Mouse (Mus musculus): ENCODE data around the gene Tcaf3.

Gene Tcaf3

GRCm38 (mm10) chr6:42597592-42597991 lies at the start of gene Tcaf3:
Gene Tcaf3 (minus strand): TSS chr6:42597692.
- DNase-seq (ENCODE audit: low read depth, low spot score), result no peak

GRCm38 (mm10) chr6:42644912-42645549 lies 47.5 kb upstream of the Tcaf3 start, which contains the start of gene Tcaf2:
Gene Tcaf2 (minus strand): TSS chr6:42645254.
- peak; percentile 22 for DNase-seq (ENCODE audit: low read depth, low spot score)

DNA sequence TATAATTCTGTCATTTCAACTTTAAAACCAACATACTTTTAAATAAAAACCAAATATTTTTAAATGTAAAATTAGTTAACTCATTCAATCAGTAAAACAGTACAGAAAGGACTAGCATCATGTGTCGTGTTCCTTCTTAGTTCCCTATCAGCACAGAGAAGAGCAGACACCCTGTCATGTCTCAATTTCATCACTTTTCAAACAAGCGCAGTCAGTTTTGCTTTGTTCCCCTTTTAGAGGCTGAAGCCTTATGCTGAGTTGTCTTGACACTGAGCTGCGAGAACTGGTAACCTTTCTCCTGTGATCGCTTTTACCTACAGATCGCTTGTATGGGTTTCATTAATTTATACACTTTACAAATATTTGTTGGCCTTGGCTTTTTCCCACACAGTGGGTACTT lies 36.9 kb upstream of the Tcaf3 start:
- DNase-seq (ENCODE audit: low read depth, low spot score), result no peak

- DNase-seq (ENCODE audit: low read depth, low spot score), result no peak
These were observed 33.9 kb upstream of the Tcaf3 start for GRCm38 (mm10) chr6:42631395-42631794.

DNA sequence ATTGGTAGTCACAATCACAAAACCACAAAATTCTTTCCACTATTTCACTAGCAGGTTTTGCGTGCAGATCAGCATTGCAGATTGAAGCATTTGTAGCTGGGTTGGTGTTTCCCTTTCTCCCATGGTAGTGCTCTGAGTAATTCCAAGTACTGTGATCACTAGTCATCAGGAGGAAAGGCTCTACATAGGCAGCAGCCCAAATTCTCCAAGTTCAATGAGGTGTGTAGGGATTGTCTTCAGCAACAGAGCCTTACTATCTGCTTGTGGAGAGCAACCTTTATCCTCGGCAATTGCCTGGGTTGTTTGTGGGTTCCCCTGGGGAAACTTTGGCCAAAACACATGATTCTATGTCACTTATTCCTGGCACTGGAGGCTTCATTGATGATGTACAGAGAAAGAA lies 19.4 kb upstream of the Tcaf3 start:
- no peak for DNase-seq (ENCODE audit: low read depth, low spot score)

- DNase-seq (ENCODE audit: low read depth, low spot score), result no peak
These were observed 14.7 kb upstream of the Tcaf3 start for GRCm38 (mm10) chr6:42612218-42612617.

DNA sequence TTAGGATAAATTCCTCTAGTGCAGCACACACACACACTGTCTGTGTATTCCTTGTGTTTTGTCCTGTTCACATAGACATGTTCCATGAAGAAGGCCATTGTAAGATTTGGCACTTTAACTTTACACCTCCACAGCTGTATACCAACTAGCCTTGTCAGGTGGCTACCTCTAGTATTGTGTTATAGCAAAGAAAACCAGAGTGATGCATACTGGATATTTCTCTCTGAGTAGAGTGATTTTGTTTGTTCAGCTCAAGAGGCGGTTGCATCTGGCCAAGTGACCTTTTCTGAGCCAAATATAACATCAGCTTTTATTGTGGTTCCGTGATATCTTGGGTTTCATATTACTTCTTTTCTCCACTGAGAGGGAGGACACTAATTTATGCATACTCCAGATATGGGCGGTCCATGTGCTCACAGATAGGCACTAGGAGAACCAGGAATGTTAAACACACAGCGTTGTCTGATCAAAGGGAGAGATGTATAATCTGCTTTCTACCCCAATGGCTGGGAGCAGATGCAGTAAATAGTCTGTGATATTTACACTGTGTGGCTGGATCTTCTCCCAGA lies 13.5 kb upstream of the Tcaf3 start:
- no peak for DNase-seq (ENCODE audit: low read depth, low spot score)

DNA sequence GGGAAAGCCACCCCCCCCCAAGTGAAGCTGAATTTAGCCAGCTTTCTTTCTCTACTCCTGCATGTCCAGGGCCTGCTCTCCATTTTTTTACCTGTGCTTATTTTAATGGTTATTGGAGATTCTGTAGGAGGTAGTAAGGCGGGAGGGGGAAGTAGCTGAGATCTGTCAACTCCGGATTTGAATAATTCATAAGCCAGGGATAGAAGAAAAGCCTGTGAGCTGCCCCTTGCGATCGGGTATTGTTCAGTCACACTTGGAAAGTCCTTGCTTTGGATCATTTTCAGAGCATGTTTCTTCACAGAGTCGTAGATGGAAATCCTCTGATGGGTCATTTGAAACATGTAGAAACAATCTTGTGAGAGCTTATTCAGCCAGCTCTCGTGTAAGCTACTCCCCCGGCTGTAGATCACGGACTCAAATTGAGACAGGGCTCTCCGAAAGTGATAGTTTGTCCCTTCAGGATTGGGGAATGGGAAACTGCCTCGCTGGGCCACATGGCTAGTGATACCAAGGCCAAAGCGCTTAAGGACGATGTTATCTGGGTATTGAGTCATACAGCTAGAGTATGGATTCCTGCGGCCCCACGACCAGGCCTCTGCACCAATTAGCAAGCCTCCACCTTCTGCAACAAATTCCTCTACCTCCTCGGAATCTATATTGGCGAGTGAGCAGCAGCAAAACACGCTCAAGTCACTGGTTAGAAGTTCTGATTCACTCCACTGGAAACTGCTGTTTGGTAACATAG lies 4.2 kb downstream of the Tcaf3 start:
- DNase-seq (ENCODE audit: low read depth, low spot score), result no peak

- DNase-seq (ENCODE audit: low read depth, low spot score), result no peak
These were observed 10.9 kb downstream of the Tcaf3 start for GRCm38 (mm10) chr6:42586569-42586968.

DNA sequence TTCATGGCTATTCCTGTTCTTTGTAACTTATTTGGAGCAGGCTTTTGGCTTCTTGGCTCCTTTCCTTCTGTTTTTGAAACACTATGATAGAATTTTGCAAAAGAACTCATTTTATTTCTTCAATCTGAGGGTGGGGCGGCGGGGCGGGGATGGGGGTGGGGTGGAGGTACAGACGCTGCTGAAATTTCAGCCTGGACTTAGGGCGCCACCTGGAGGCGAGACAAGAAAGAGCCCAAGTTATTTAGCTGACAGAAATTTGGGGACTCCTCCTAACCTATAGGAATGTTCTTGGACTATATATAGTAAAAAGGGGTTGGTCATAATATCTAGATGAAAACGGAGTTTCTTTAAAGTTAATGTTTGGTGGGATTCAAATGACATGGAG lies 14.0 kb downstream of the Tcaf3 start:
- DNase-seq (ENCODE audit: low read depth, low spot score), result peak; percentile 64

GRCm38 (mm10) chr6:42582741-42583487 lies 14.6 kb downstream of the Tcaf3 start:
- DNase-seq (ENCODE audit: low read depth, low spot score), result no peak

DNA sequence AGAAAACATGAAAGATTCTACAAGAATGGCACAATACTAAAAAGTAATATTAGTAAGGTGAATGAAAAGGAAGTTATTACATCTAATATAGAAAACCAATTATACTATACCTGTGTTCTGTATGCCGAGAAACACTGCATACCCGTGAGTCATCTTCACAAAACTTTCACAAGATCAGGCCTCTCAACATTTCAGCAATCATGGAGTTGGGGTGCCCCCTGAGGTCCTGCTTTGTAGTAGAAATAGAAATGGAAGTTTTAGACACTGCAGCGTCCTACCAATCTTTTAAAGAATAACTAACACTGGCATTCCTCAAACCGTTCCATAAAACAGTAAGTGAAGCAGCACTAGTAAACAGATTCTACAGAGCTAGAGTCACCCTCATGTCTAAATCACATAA lies 18.8 kb downstream of the Tcaf3 start:
- DNase-seq (ENCODE audit: low read depth, low spot score), result no peak

- no peak for DNase-seq (ENCODE audit: low read depth, low spot score)
These were observed 20.1 kb downstream of the Tcaf3 start for GRCm38 (mm10) chr6:42577433-42577832.

DNA sequence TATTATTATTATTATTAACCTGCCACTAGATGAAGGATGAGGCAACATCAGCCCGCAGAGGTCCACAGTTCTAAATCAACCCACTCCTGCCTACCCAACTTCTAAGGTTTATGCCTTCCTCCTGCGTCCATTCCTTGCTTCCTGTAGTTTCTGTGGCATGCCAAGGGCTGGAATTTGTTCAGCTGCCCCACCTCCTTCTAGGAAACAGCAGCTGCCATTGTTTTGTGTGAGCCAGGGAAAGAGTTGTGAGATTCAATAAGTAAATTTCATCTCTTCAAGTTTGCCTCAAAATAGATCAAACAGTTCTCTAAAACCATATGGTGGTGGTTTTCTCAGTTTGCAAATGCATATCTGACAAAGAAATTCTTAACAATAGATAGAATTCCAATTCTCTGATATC lies 29.3 kb downstream of the Tcaf3 start:
- DNase-seq (ENCODE audit: low read depth, low spot score), result no peak

- DNase-seq (ENCODE audit: low read depth, low spot score), result no peak
These were observed 31.4 kb downstream of the Tcaf3 start for GRCm38 (mm10) chr6:42566076-42566598.

DNA sequence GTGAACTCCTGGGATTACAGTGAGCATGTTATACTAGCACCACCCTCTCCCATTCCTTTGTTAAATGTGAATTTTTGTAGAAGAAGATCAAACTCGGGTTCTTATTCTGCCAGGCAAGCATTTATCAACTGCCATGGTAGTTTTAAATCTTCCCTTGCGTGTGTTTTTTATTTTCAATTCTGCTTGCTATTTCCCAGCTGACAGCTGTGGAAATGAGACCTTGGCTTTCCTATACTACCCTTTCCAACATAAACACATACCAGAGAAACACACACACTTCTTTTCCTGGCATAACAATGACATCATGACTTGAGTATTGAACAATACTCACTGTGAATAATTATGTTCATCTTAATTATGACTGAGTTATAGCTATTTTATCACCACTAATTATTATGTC lies 35.2 kb downstream of the Tcaf3 start:
- DNase-seq (ENCODE audit: low read depth, low spot score), result no peak

GRCm38 (mm10) chr6:42560885-42561284 lies 36.6 kb downstream of the Tcaf3 start:
- no peak for DNase-seq (ENCODE audit: low read depth, low spot score)

DNA sequence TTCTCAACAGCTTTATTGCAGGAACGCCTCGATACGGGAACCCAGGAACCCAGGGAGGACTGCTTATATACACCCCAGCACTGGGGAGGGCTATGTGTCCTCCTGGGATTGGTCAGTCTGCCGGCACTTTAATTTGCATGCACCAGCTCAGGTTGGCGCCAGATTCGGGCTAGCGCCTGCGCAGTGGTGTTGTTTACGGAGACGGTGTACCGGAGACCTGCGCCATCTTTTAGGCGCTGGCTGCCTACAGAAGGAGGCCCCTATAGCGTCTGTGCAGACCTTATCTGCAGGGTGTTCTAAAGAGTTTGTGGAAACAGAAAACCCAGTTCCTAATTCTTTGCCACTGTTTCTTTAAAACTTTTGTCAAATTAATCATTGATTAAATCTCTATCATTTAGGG lies 38.9 kb downstream of the Tcaf3 start:
- DNase-seq (ENCODE audit: low read depth, low spot score), result no peak

DNA sequence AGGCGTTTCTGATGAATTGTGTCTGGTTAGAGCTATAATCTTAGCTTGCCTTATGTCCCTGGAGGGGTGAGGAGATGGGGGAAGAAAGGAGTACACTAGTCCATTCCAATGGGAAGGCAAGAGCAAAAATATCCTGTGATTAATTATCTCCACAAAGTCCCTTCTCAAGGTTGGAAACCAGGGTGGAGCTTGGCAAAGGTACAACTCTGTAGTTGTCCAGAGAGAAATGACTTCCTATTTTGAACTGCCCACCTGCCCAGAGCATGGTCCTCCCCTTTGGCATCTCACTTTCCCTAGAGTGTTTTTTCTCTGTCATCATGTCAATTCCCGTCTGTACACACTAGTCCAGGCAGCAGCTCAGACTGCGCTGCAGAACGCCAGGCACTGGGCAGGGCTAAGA lies 50.0 kb downstream of the Tcaf3 start, which contains the start of gene Olfr455:
Gene Olfr455, minus strand, starts transcription at position 127 of the 400 bp plus-strand sequence.
- no peak for DNase-seq (ENCODE audit: low read depth, low spot score)

GRCm38 (mm10) chr6:42546180-42546579 lies 51.3 kb downstream of the Tcaf3 start:
- no peak for DNase-seq (ENCODE audit: low read depth, low spot score)

- no peak for DNase-seq (ENCODE audit: low read depth, low spot score)
These were observed 52.0 kb downstream of the Tcaf3 start for GRCm38 (mm10) chr6:42545451-42545885.

DNA sequence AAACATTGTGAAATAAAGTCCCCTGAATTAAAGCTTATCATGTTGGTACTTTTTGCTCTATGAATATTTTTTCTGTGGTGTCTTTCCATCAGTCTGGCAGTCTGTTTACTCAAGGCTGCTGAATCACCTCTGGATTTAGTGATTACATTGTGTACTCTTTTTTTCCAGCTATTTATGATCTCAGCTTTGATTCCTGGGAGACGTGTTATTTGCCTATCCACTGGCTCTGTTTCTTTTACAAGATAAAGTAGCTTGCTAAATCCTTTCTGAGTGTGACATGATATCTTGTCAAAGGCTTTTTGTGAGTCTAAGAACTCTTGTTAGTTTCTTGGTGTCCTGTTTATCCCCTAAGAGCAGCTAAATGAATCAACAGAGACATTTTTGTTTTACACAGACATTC lies 52.6 kb downstream of the Tcaf3 start:
- no peak for DNase-seq (ENCODE audit: low read depth, low spot score)

Data from CD4-positive, CD25-positive, alpha-beta regulatory T cell, adult 2 months (primary cell).